Mouse (Mus musculus) cerebellum, adult 2 months (tissue): ENCODE data around the gene Cryge.

Source experiments
- CTCF ChIP-seq: fragments of 200-500 bp; IDR thresholded peaks from 2 replicates; pipeline ENCODE4 v1.5.1; 2011; ENCODE audit warnings: low read depth, mild to moderate bottlenecking, control low read depth, low read length, moderate library complexity, borderline replicate concordance; ENCODE audit not compliant: insufficient read depth
- POLR2A ChIP-seq: fragments of 200-500 bp; IDR thresholded peaks from 2 replicates; pipeline ENCODE4 v1.6.1; 2011; ENCODE audit warnings: low read length, control low read depth, borderline replicate concordance; ENCODE audit not compliant: insufficient read depth

DNA sequence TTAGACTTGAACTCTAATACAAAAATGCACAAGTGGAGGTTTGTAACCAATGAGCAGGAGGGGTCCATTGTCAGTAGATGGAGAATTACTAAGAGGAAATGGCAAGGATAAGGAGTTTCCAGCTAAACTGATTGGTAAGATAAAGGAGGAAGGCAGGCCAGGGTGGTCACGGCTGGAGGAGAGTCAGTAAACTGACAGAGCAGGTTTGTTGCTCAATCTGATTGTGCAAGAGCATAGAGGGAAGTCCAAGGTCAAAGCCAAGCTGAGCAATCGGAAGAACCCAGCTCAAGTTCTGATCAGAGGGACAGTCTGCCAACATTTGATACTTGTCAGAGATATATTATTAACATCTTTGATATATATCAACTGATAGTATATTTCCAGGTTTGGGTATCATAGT, 39.4 kb upstream of the Cryge start:
- TF ChIP-seq CTCF (no peak), POLR2A (no peak)
